Mouse (Mus musculus) embryonic facial prominence, embryonic 15.5 days (tissue): ENCODE results near the gene Gatad1. TPM values are rescaled to one million over a fixed set of nuclear protein-coding genes. Genes with fewer than 3 reads are reported as not detected.
"Not testable (repeated sequence)": the region's sequence is repeated elsewhere in the genome, so short reads cannot be mapped to it uniquely, and the experiment has no call there.

Experiments
- ATAC-seq: fragments of 200-750 bp; cut with Nextera tagmentation; 2 replicates; pipeline ENCODE4 v1.8.0; 2017; ENCODE audit warnings: low read depth, moderate TSS enrichment; ENCODE audit not compliant: insufficient number of reproducible peaks, low FRiP score, low TSS enrichment
- H3K27ac ChIP-seq: fragments of 300-500 bp; sonication (generic); replicated peaks from 2 replicates; pipeline ENCODE4 v1.5.1; 2015; ENCODE audit warnings: mild to moderate bottlenecking, inconsistent platforms
- H3K27me3 ChIP-seq: fragments of 300-500 bp; sonication (generic); 2 replicates; pipeline ENCODE4 v1.6.1; 2015; ENCODE audit warnings: inconsistent platforms
- H3K36me3 ChIP-seq: fragments of 300-500 bp; sonication (generic); 2 replicates; pipeline ENCODE4 v1.6.1; 2015; ENCODE audit warnings: mild to moderate bottlenecking, inconsistent platforms
- H3K4me1 ChIP-seq: fragments of 300-500 bp; sonication (generic); 2 replicates; pipeline ENCODE4 v1.6.1; 2015; ENCODE audit warnings: inconsistent platforms
- H3K4me2 ChIP-seq: fragments of 300-500 bp; sonication (generic); replicated peaks from 2 replicates; pipeline ENCODE4 v1.6.1; 2015; ENCODE audit warnings: mild to moderate bottlenecking, inconsistent platforms
- H3K4me3 ChIP-seq: fragments of 300-500 bp; sonication (generic); replicated peaks from 2 replicates; pipeline ENCODE4 v1.5.1; 2015; ENCODE audit warnings: mild to moderate bottlenecking, inconsistent platforms
- H3K9ac ChIP-seq: fragments of 300-500 bp; sonication (generic); 2 replicates; pipeline ENCODE4 v1.6.1; 2015; ENCODE audit warnings: inconsistent platforms
- H3K9me3 ChIP-seq: fragments of 300-500 bp; sonication (generic); replicated peaks from 2 replicates; pipeline ENCODE4 v1.6.1; 2016; ENCODE audit warnings: inconsistent platforms
- WGBS: fragments of 180-500 bp; shearing (Covaris S2); methylation state at CpG from one replicate; pipeline ENCODE4 v1.1.7; 2015; 5-methylcytosine and 5-hydroxymethylcytosine counted together
- polyA plus RNA-seq: library from polyadenylated mRNA; unstranded; fragments of >200 nt; fragmentation: Nextera tagmentation; extraction: Ambion mirVana; gene quantifications from 2 replicates; pipeline ENCODE4 v1.2.1, GENCODE M21; 2015

Gene Gatad1
- polyA plus RNA-seq, 1 experiment from 2014 or later, result 56.6 TPM

- H3K9ac ChIP-seq, H3K4me1 ChIP-seq, H3K4me2 ChIP-seq, H3K27me3 ChIP-seq, H3K9me3 ChIP-seq, H3K4me3 ChIP-seq, ATAC-seq, H3K36me3 ChIP-seq, H3K27ac ChIP-seq: not testable (repeated sequence)
- 89% methylated on average over 19 of the region's 25 CpGs for WGBS
Measured at GRCm38 (mm10) chr5:3652903-3653575, 3.9 kb downstream of the Gatad1 start.

GRCm38 (mm10) chr5:3651621-3652020, 5.4 kb downstream of the Gatad1 start:
- Histone ChIP-seq H3K36me3 (no peaks in the 10 kb centered on the region), H3K27me3 (no peaks in the 10 kb centered on the region), H3K4me1 (peaks cover under 1% of the 10 kb centered on the region; the same call in 1 of the 2 replicates), H3K9me3 (0 out of 2 replicates have a peak, but pooled peaks cover 2% of the 10 kb centered on the region), H3K4me3 (no peak overlapping the region), H3K9ac (no peak overlapping the region), H3K27ac (no peak overlapping the region), H3K4me2 (no peak overlapping the region)
- 81% methylated on average over 5 of the region's 5 CpGs for WGBS
- ATAC-seq, result no peak

GRCm38 (mm10) chr5:3650881-3651280, 6.1 kb downstream of the Gatad1 start, which contains the start of gene Tmbim7:
Gene Tmbim7, plus strand, starts transcription at chr5:3651181.
- Histone ChIP-seq H3K27ac (no peak within 1 kb of the TSS), H3K4me1 (peaks cover 3% of the 10 kb centered on the region; the same call in 1 of the 2 replicates), H3K9me3 (0 out of 2 replicates have a peak, but pooled peaks cover 2% of the 10 kb centered on the region), H3K36me3 (no peaks in the 10 kb centered on the region), H3K4me2 (no peak within 1 kb of the TSS), H3K9ac (no peak within 1 kb of the TSS), H3K27me3 (no peaks in the 10 kb centered on the region), H3K4me3 (no peak within 1 kb of the TSS)
- no peak for ATAC-seq
- WGBS, result 80% methylated on average over 6 of the region's 6 CpGs

- Histone ChIP-seq H3K27ac (no peak overlapping the region), H3K4me3 (no peak overlapping the region), H3K9ac (no peak overlapping the region), H3K9me3 (no peaks in the 10 kb centered on the region), H3K36me3 (peaks cover 9% of the 10 kb centered on the region), H3K4me1 (peaks cover 8% of the 10 kb centered on the region; the same call in 1 of the 2 replicates), H3K27me3 (no peaks in the 10 kb centered on the region), H3K4me2 (no peak overlapping the region)
- WGBS, result 72% methylated on average over 4 of the region's 4 CpGs
- no peak for ATAC-seq
Measured at GRCm38 (mm10) chr5:3648849-3649210, 8.2 kb downstream of the Gatad1 start.

GRCm38 (mm10) chr5:3648206-3648848, 8.7 kb downstream of the Gatad1 start:
- Histone ChIP-seq H3K36me3 (peaks cover 11% of the 10 kb centered on the region), H3K27me3 (no peaks in the 10 kb centered on the region), H3K4me3 (peak overlapping the region; percentile 97; the same call in 1 of the 2 replicates), H3K27ac (no peak overlapping the region), H3K4me1 (peaks cover 8% of the 10 kb centered on the region; the same call in 1 of the 2 replicates), H3K9ac (no peak overlapping the region), H3K9me3 (no peaks in the 10 kb centered on the region), H3K4me2 (peak overlapping the region; percentile 57; the same call in 1 of the 2 replicates)
- 48% methylated on average over 4 of the region's 4 CpGs for WGBS
- ATAC-seq, result no peak; the same call in 1 of the 2 replicates

- Histone ChIP-seq H3K9ac (peak overlapping the region; percentile 93), H3K4me2 (peak overlapping the region; percentile 57)
Measured at GRCm38 (mm10) chr5:3647708-3648121, 9.3 kb downstream of the Gatad1 start.

GRCm38 (mm10) chr5:3646991-3647707, 9.8 kb downstream of the Gatad1 start:
- Histone ChIP-seq H3K27me3 (no peaks in the 10 kb centered on the region), H3K9me3 (no peaks in the 10 kb centered on the region), H3K4me1 (peaks cover 8% of the 10 kb centered on the region; the same call in 1 of the 2 replicates), H3K36me3 (peaks cover 14% of the 10 kb centered on the region), H3K4me3 (peak overlapping the region; percentile 97), H3K4me2 (peak overlapping the region; percentile 57), H3K27ac (peak overlapping the region; percentile 92), H3K9ac (peak overlapping the region; percentile 93)
- peak; percentile 72 for ATAC-seq
- under 1% methylated on average over 60 of the region's 60 CpGs for WGBS

More at GRCm38 (mm10) chr5:3647708-3648121, 9.3 kb downstream of the Gatad1 start:
- peak; percentile 94 for ATAC-seq
- Histone ChIP-seq H3K4me1 (peaks cover 8% of the 10 kb centered on the region; the same call in 1 of the 2 replicates), H3K27me3 (no peaks in the 10 kb centered on the region), H3K27ac (peak overlapping the region; percentile 92), H3K9me3 (no peaks in the 10 kb centered on the region), H3K4me3 (peak overlapping the region; percentile 97), H3K36me3 (peaks cover 14% of the 10 kb centered on the region)
- WGBS, result under 1% methylated on average over 26 of the region's 46 CpGs

- WGBS, result 12% methylated on average over 6 of the region's 6 CpGs
- Histone ChIP-seq H3K27me3 (no peaks in the 10 kb centered on the region), H3K9me3 (no peaks in the 10 kb centered on the region), H3K36me3 (peaks cover 17% of the 10 kb centered on the region), H3K4me3 (peak overlapping the region; percentile 97), H3K9ac (peak overlapping the region; percentile 93; the same call in 1 of the 2 replicates), H3K4me2 (peak overlapping the region; percentile 57), H3K4me1 (peaks cover 8% of the 10 kb centered on the region; the same call in 1 of the 2 replicates), H3K27ac (peak overlapping the region; percentile 92)
- ATAC-seq, result no peak
Measured at GRCm38 (mm10) chr5:3646539-3646938, 10.4 kb downstream of the Gatad1 start.

- no peak for ATAC-seq
Measured at GRCm38 (mm10) chr5:3645326-3645725, 11.7 kb downstream of the Gatad1 start.

GRCm38 (mm10) chr5:3644621-3645020, 12.4 kb downstream of the Gatad1 start:
- Histone ChIP-seq H3K4me1 (peaks cover 8% of the 10 kb centered on the region; the same call in 1 of the 2 replicates), H3K27me3 (no peaks in the 10 kb centered on the region), H3K27ac (no peak overlapping the region), H3K36me3 (peaks cover 30% of the 10 kb centered on the region), H3K9ac (no peak overlapping the region), H3K4me2 (no peak overlapping the region), H3K9me3 (no peaks in the 10 kb centered on the region), H3K4me3 (no peak overlapping the region)
- no peak for ATAC-seq
- 93% methylated on average over 6 of the region's 6 CpGs for WGBS

More at GRCm38 (mm10) chr5:3645326-3645725, 11.7 kb downstream of the Gatad1 start:
- Histone ChIP-seq H3K4me1 (peaks cover 8% of the 10 kb centered on the region; the same call in 1 of the 2 replicates), H3K9me3 (no peaks in the 10 kb centered on the region), H3K4me3 (no peak overlapping the region), H3K27ac (no peak overlapping the region), H3K27me3 (no peaks in the 10 kb centered on the region), H3K4me2 (no peak overlapping the region), H3K36me3 (peaks cover 27% of the 10 kb centered on the region), H3K9ac (no peak overlapping the region)
- WGBS, result 51% methylated on average over 6 of the region's 6 CpGs

- H3K9me3 ChIP-seq, result no peaks in the 10 kb centered on the region
- H3K4me3 ChIP-seq, result no peak overlapping the region
- WGBS, result 76% methylated on average over 8 of the region's 8 CpGs
- H3K27me3 ChIP-seq, result no peaks in the 10 kb centered on the region
- no peak overlapping the region for H3K27ac ChIP-seq
- H3K4me2 ChIP-seq, result no peak overlapping the region
- no peaks in the 10 kb centered on the region for H3K4me1 ChIP-seq
- H3K36me3 ChIP-seq, result peaks cover 35% of the 10 kb centered on the region
- H3K9ac ChIP-seq, result no peak overlapping the region
- ATAC-seq, result no peak
Measured at GRCm38 (mm10) chr5:3635286-3635685, 21.7 kb downstream of the Gatad1 start.
